Mouse (Mus musculus) midbrain, embryonic 16.5 days (tissue): ENCODE measurements around the gene Pcp4l1. TPM values are rescaled to one million over a fixed set of nuclear protein-coding genes. Genes with fewer than 3 reads are reported as not detected.
A peak's percentile ranks its signal among the peaks of the same experiment; 100 is the strongest.
"Not testable (repeated sequence)": the region's sequence is repeated elsewhere in the genome, so short reads cannot be mapped to it uniquely, and the experiment has no call there.

Experiments used
- ATAC-seq: fragments of 200-750 bp; cut with Nextera tagmentation; 2 replicates; pipeline ENCODE4 v1.8.0; 2017; ENCODE audit warnings: moderate TSS enrichment
- H3K27ac ChIP-seq: fragments of 300-500 bp; sonication (generic); 2 replicates; pipeline ENCODE4 v1.5.1; 2014; ENCODE audit warnings: mild to moderate bottlenecking, low read length, mixed read lengths
- H3K27me3 ChIP-seq: fragments of 300-500 bp; sonication (generic); 2 replicates; pipeline ENCODE4 v1.6.1; 2014; ENCODE audit warnings: low read depth, low read length, mixed read lengths; ENCODE audit not compliant: control insufficient read depth, insufficient read depth
- H3K36me3 ChIP-seq: fragments of 300-500 bp; sonication (generic); 2 replicates; pipeline ENCODE4 v1.6.1; 2014; ENCODE audit warnings: mild to moderate bottlenecking, low read length, moderate library complexity, mixed read lengths; ENCODE audit not compliant: control insufficient read depth, insufficient read depth
- H3K4me1 ChIP-seq: fragments of 300-500 bp; sonication (generic); 2 replicates; pipeline ENCODE4 v1.6.1; 2014; ENCODE audit warnings: mild to moderate bottlenecking, low read length, mixed read lengths; ENCODE audit not compliant: control insufficient read depth, insufficient read depth
- H3K4me2 ChIP-seq: fragments of 300-500 bp; sonication (generic); 2 replicates; pipeline ENCODE4 v1.6.1; 2014; ENCODE audit warnings: mild to moderate bottlenecking, low read length, mixed read lengths
- H3K4me3 ChIP-seq: fragments of 300-500 bp; sonication (generic); 2 replicates; pipeline ENCODE4 v1.5.1; 2014; ENCODE audit warnings: low read depth, mild to moderate bottlenecking, low read length, moderate library complexity, mixed read lengths
- H3K9ac ChIP-seq: fragments of 300-500 bp; sonication (generic); 2 replicates; pipeline ENCODE4 v1.6.1; 2014; ENCODE audit warnings: low read depth, low read length, mixed read lengths
- H3K9me3 ChIP-seq: fragments of 300-500 bp; sonication (generic); replicated peaks from 2 replicates; pipeline ENCODE4 v1.6.1; 2014; ENCODE audit warnings: mild to moderate bottlenecking, low read length, mixed read lengths; ENCODE audit not compliant: control insufficient read depth, poor library complexity, severe bottlenecking
- WGBS: fragments of 180-500 bp; shearing (Covaris S2); extraction: QIAGEN DNeasy Blood & Tissue Kit; methylation state at CpG from one replicate; pipeline ENCODE4 v1.1.7; 2014; 5-methylcytosine and 5-hydroxymethylcytosine counted together
- polyA plus RNA-seq: library from polyadenylated mRNA; unstranded; fragments of >200 nt; fragmentation: Nextera tagmentation; extraction: Ambion mirVana; gene quantifications from 2 replicates; pipeline ENCODE4 v1.2.1, GENCODE M21; 2015

The Pcp4l1 gene
- polyA plus RNA-seq: 15.1 and 20.7 TPM in 2 replicates

GRCm38 (mm10) chr1:171195887-171196397 is at the start of gene Pcp4l1:
Gene Pcp4l1 (minus strand): TSS chr1:171196268.
- no peak within 1 kb of the TSS for H3K27ac ChIP-seq
- no peaks in the 10 kb centered on the region for H3K9me3 ChIP-seq
- no peaks in the 10 kb centered on the region for H3K36me3 ChIP-seq
- peaks cover 18% of the 10 kb centered on the region for H3K4me1 ChIP-seq
- H3K9ac ChIP-seq: peak within 1 kb of the TSS; percentile 72
- peak; percentile 82 for ATAC-seq
- peak within 1 kb of the TSS; percentile 63 for H3K4me3 ChIP-seq
- peak within 1 kb of the TSS; percentile 95 for H3K4me2 ChIP-seq
- H3K27me3 ChIP-seq: peaks cover 4% of the 10 kb centered on the region
- WGBS: 1% methylated on average over 28 of the region's 33 CpGs

- WGBS: 97% methylated on average over 8 of the region's 8 CpGs
- Histone ChIP-seq H3K4me2 (no peak overlapping the region), H3K4me1 (peaks cover 17% of the 10 kb centered on the region), H3K27me3 (no peaks in the 10 kb centered on the region), H3K36me3 (peaks cover 13% of the 10 kb centered on the region), H3K27ac (no peak overlapping the region), H3K9me3 (no peaks in the 10 kb centered on the region), H3K4me3 (no peak overlapping the region), H3K9ac (no peak overlapping the region)
- no peak for ATAC-seq
Measured at GRCm38 (mm10) chr1:171245353-171245752, 49.3 kb upstream of the Pcp4l1 start.

- H3K9ac ChIP-seq, H3K4me3 ChIP-seq, ATAC-seq, H3K27ac ChIP-seq, H3K9me3 ChIP-seq, H3K27me3 ChIP-seq, H3K4me2 ChIP-seq: not testable (repeated sequence)
- 81% methylated on average over 12 of the region's 12 CpGs for WGBS
- peaks cover 34% of the 10 kb centered on the region for H3K36me3 ChIP-seq
- H3K4me1 ChIP-seq: peaks cover 11% of the 10 kb centered on the region
Measured at GRCm38 (mm10) chr1:171241952-171242351, 45.9 kb upstream of the Pcp4l1 start.

- H3K4me3 ChIP-seq: no peak overlapping the region
- WGBS: 89% methylated on average over 10 of the region's 10 CpGs
- no peak overlapping the region for H3K4me2 ChIP-seq
- no peak overlapping the region for H3K27ac ChIP-seq
- H3K4me1 ChIP-seq: peaks cover 6% of the 10 kb centered on the region
- ATAC-seq: no peak
- peaks cover 41% of the 10 kb centered on the region for H3K36me3 ChIP-seq
- H3K9me3 ChIP-seq: no peaks in the 10 kb centered on the region
- no peaks in the 10 kb centered on the region for H3K27me3 ChIP-seq
- no peak overlapping the region for H3K9ac ChIP-seq
Measured at GRCm38 (mm10) chr1:171240911-171241310, 44.8 kb upstream of the Pcp4l1 start.

- ATAC-seq: no peak
- H3K9me3 ChIP-seq: no peaks in the 10 kb centered on the region
Measured at GRCm38 (mm10) chr1:171239992-171240744, 44.1 kb upstream of the Pcp4l1 start.

GRCm38 (mm10) chr1:171238463-171238862 is 42.4 kb upstream of the Pcp4l1 start:
- 0 out of 2 replicates have a peak, but pooled peaks have one; percentile 47 for ATAC-seq
- Histone ChIP-seq H3K9ac (no peak overlapping the region), H3K36me3 (peaks cover 53% of the 10 kb centered on the region), H3K4me2 (no peak overlapping the region), H3K9me3 (no peaks in the 10 kb centered on the region), H3K27me3 (no peaks in the 10 kb centered on the region), H3K27ac (no peak overlapping the region), H3K4me3 (no peak overlapping the region), H3K4me1 (no peaks in the 10 kb centered on the region)
- WGBS: 74% methylated on average over 14 of the region's 14 CpGs

More at GRCm38 (mm10) chr1:171239992-171240744, 44.1 kb upstream of the Pcp4l1 start:
- Histone ChIP-seq H3K4me3 (no peak overlapping the region), H3K27me3 (no peaks in the 10 kb centered on the region), H3K27ac (no peak overlapping the region), H3K4me1 (no peaks in the 10 kb centered on the region), H3K9ac (no peak overlapping the region), H3K4me2 (no peak overlapping the region), H3K36me3 (peaks cover 48% of the 10 kb centered on the region)
- WGBS: 81% methylated on average over 15 of the region's 15 CpGs

GRCm38 (mm10) chr1:171237438-171237837 is 41.4 kb upstream of the Pcp4l1 start:
- 75% methylated on average over 6 of the region's 6 CpGs for WGBS

GRCm38 (mm10) chr1:171235791-171236190 is 39.7 kb upstream of the Pcp4l1 start:
- no peaks in the 10 kb centered on the region for H3K4me1 ChIP-seq
- no peaks in the 10 kb centered on the region for H3K27me3 ChIP-seq
- no peak overlapping the region for H3K27ac ChIP-seq
- no peak overlapping the region for H3K4me3 ChIP-seq
- 90% methylated on average over 4 of the region's 4 CpGs for WGBS
- no peaks in the 10 kb centered on the region for H3K9me3 ChIP-seq
- ATAC-seq: no peak
- no peak overlapping the region for H3K4me2 ChIP-seq
- no peak overlapping the region for H3K9ac ChIP-seq
- peaks cover 45% of the 10 kb centered on the region for H3K36me3 ChIP-seq

More at GRCm38 (mm10) chr1:171237438-171237837, 41.4 kb upstream of the Pcp4l1 start:
- no peak overlapping the region for H3K9ac ChIP-seq
- no peak for ATAC-seq
- H3K27ac ChIP-seq: no peak overlapping the region
- no peaks in the 10 kb centered on the region for H3K4me1 ChIP-seq
- H3K4me3 ChIP-seq: no peak overlapping the region
- H3K27me3 ChIP-seq: no peaks in the 10 kb centered on the region
- H3K9me3 ChIP-seq: no peaks in the 10 kb centered on the region
- H3K36me3 ChIP-seq: peaks cover 53% of the 10 kb centered on the region
- no peak overlapping the region for H3K4me2 ChIP-seq

- peaks cover 34% of the 10 kb centered on the region for H3K36me3 ChIP-seq
- no peak overlapping the region for H3K4me2 ChIP-seq
- H3K27ac ChIP-seq: no peak overlapping the region
- H3K27me3 ChIP-seq: no peaks in the 10 kb centered on the region
- 94% methylated on average over 4 of the region's 4 CpGs for WGBS
- H3K4me3 ChIP-seq: no peak overlapping the region
- no peaks in the 10 kb centered on the region for H3K4me1 ChIP-seq
- H3K9me3 ChIP-seq: no peaks in the 10 kb centered on the region
- no peak for ATAC-seq
- H3K9ac ChIP-seq: no peak overlapping the region
Measured at GRCm38 (mm10) chr1:171234538-171234937, 38.5 kb upstream of the Pcp4l1 start.
